In genomic region chr7:16699042-16699441, GRCm38 (mm10) we compare ENCODE assay signal across 1 mouse cellular context.
A peak's percentile ranks its signal among the peaks of the same experiment; 100 is the strongest.
TF ChIP-seq lines count a peak whose summit lies in the region.

No protein-coding gene starts in this region.

TF ChIP-seq in MEL, 35 proteins besides CTCF, POLR2A, EP300 and RAD21 (continued from another document):
- TF ChIP-seq GATA1 (IDR thresholded peaks at IDR 0.05; ENCODE audit: low read depth, low read length): no peak
- peak; percentile 92 for TF ChIP-seq MYC (IDR thresholded peaks at IDR 0.05; ENCODE audit: low read depth, low read length)
- no peak for TF ChIP-seq CHD2 (IDR thresholded peaks at IDR 0.05; ENCODE audit: low read length)
- no peak for TF ChIP-seq TBP (IDR thresholded peaks at IDR 0.05; ENCODE audit: low read depth, low read length)
- no peak for TF ChIP-seq MYB (IDR thresholded peaks at IDR 0.05; ENCODE audit: low read depth, low read length)
- no peak for TF ChIP-seq KAT2A (conservative IDR thresholded peaks at IDR 0.05; ENCODE audit: low read depth, low read length)
- TF ChIP-seq SIN3A (IDR thresholded peaks at IDR 0.05; ENCODE audit: low read length): peak; percentile 17; the same call in 1 of the 2 replicates
TF ChIP-seq in MEL: peak in this region for 7.
